Mouse (Mus musculus) intestine, postnatal 0 days (tissue): ENCODE results near the gene Nr6a1. TPM values are rescaled to one million over a fixed set of nuclear protein-coding genes. Genes with fewer than 3 reads are reported as not detected.

Experiments
- ATAC-seq: fragments of 200-750 bp; cut with Nextera tagmentation; 2 replicates; pipeline ENCODE4 v1.8.0; 2017; ENCODE audit warnings: mild to moderate bottlenecking, moderate TSS enrichment, moderate library complexity
- H3K27ac ChIP-seq: fragments of 300-500 bp; sonication (generic); 2 replicates; pipeline ENCODE4 v1.5.1; 2014; ENCODE audit warnings: mild to moderate bottlenecking, low read depth, low read length, moderate library complexity
- H3K27me3 ChIP-seq: fragments of 300-500 bp; sonication (generic); replicated peaks from 2 replicates; pipeline ENCODE4 v1.6.1; 2014; ENCODE audit warnings: low read length, mixed read lengths; ENCODE audit not compliant: control insufficient read depth, insufficient read depth
- H3K36me3 ChIP-seq: fragments of 300-500 bp; sonication (generic); 2 replicates; pipeline ENCODE4 v1.6.1; 2014; ENCODE audit warnings: mild to moderate bottlenecking, moderate library complexity; ENCODE audit not compliant: control insufficient read depth, insufficient read depth
- H3K4me1 ChIP-seq: fragments of 300-500 bp; sonication (generic); replicated peaks from 2 replicates; pipeline ENCODE4 v1.6.1; 2014; ENCODE audit warnings: antibody characterized with exemption, low read length, mixed read lengths; ENCODE audit not compliant: control insufficient read depth, insufficient read depth
- H3K4me2 ChIP-seq: fragments of 300-500 bp; sonication (generic); replicated peaks from 2 replicates; pipeline ENCODE4 v1.6.1; 2014; ENCODE audit warnings: low read depth, mild to moderate bottlenecking, moderate library complexity
- H3K4me3 ChIP-seq: fragments of 300-500 bp; sonication (generic); 2 replicates; pipeline ENCODE4 v1.5.1; 2014; ENCODE audit warnings: low read depth, low read length
- H3K9ac ChIP-seq: fragments of 300-500 bp; sonication (generic); 2 replicates; pipeline ENCODE4 v1.6.1; 2014; ENCODE audit warnings: mild to moderate bottlenecking, low read depth, low read length
- H3K9me3 ChIP-seq: fragments of 300-500 bp; sonication (generic); 2 replicates; pipeline ENCODE4 v1.6.1; 2016; ENCODE audit warnings: mixed run types; ENCODE audit not compliant: control insufficient read depth
- CTCF ChIP-seq: sonication (generic); IDR thresholded peaks from 2 replicates; pipeline ENCODE4 v1.5.1; 2016; ENCODE audit warnings: low read depth, mild to moderate bottlenecking, control low read depth, antibody characterized with exemption, moderate library complexity
- WGBS: fragments of 180-500 bp; shearing (Covaris S2); extraction: QIAGEN DNeasy Blood & Tissue Kit; methylation state at CpG from one replicate; pipeline ENCODE4 v1.1.7; 2014; 5-methylcytosine and 5-hydroxymethylcytosine counted together
- polyA plus RNA-seq: library from polyadenylated mRNA; unstranded; fragments of >200 nt; fragmentation: Nextera tagmentation; extraction: Ambion mirVana; gene quantifications from 2 replicates; pipeline ENCODE4 v1.2.1, GENCODE M21; 2015

Nr6a1 gene
- polyA plus RNA-seq, 1 experiment from 2014 or later = 1.7 TPM

- 37% methylated on average over 4 of the region's 4 CpGs for whole genome bisulfite sequencing
- ATAC-seq = 0 out of 2 replicates have a peak, but pooled peaks have one; percentile 35
- Histone ChIP-seq H3K27me3 (no peaks in the 10 kb centered on the region), H3K4me1 (no peaks in the 10 kb centered on the region), H3K9ac (no peak overlapping the region), H3K36me3 (no peaks in the 10 kb centered on the region; the same call in 1 of the 2 replicates), H3K4me2 (no peak overlapping the region), H3K4me3 (no peak overlapping the region), H3K9me3 (no peaks in the 10 kb centered on the region), H3K27ac (no peak overlapping the region)
- no peak for TF ChIP-seq CTCF
Measured at GRCm38 (mm10) chr2:38722076-38722475, 205.4 kb downstream of the Nr6a1 start.

DNA sequence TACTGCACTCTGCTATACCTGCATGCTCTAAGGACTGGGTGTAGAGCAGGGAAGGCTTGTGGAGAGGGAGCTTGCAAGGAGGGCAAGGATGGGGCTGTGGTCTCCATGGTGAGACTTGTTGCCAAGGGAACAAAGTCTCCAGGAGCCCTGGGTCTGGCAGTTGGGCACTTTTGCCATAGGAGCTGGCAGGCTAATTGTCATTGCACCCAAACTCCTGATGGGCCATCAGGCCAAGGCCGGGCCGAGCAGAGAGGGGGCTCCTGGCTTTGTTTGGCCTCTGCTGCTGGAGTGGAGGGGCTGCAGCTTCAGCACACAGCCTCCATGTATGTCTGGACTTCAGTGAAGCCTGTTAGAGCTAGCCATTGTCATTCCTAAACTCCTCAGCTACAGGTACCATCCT lies 206.8 kb downstream of the Nr6a1 start:
- 91% methylated on average over 2 of the region's 2 CpGs for WGBS
- ATAC-seq = no peak
- Histone ChIP-seq H3K27me3 (no peaks in the 10 kb centered on the region), H3K9me3 (no peaks in the 10 kb centered on the region), H3K4me1 (no peaks in the 10 kb centered on the region), H3K4me2 (no peak overlapping the region), H3K27ac (no peak overlapping the region), H3K9ac (no peak overlapping the region), H3K4me3 (no peak overlapping the region), H3K36me3 (no peaks in the 10 kb centered on the region; the same call in 1 of the 2 replicates)
- TF ChIP-seq CTCF = no peak

GRCm38 (mm10) chr2:38719354-38719753 lies 208.1 kb downstream of the Nr6a1 start:
- Histone ChIP-seq H3K9me3 (no peaks in the 10 kb centered on the region), H3K36me3 (no peaks in the 10 kb centered on the region), H3K4me1 (no peaks in the 10 kb centered on the region), H3K27ac (no peak overlapping the region), H3K27me3 (peaks cover 4% of the 10 kb centered on the region), H3K9ac (no peak overlapping the region), H3K4me2 (no peak overlapping the region), H3K4me3 (no peak overlapping the region)
- ATAC-seq = no peak
- TF ChIP-seq CTCF = no peak
- WGBS = 50% methylated on average over 6 of the region's 6 CpGs

GRCm38 (mm10) chr2:38718676-38719075 lies 208.8 kb downstream of the Nr6a1 start:
- no peak for TF ChIP-seq CTCF
- H3K9me3 ChIP-seq = no peaks in the 10 kb centered on the region
- no peak overlapping the region for H3K4me2 ChIP-seq
- WGBS = 67% methylated on average over 8 of the region's 8 CpGs
- ATAC-seq = no peak
- no peaks in the 10 kb centered on the region for H3K36me3 ChIP-seq
- no peak overlapping the region for H3K27ac ChIP-seq
- H3K27me3 ChIP-seq = peaks cover 10% of the 10 kb centered on the region
- no peaks in the 10 kb centered on the region for H3K4me1 ChIP-seq
- no peak overlapping the region for H3K4me3 ChIP-seq
- H3K9ac ChIP-seq = no peak overlapping the region

GRCm38 (mm10) chr2:38717436-38717835 lies 210.1 kb downstream of the Nr6a1 start:
- TF ChIP-seq CTCF = no peak
- Histone ChIP-seq H3K9me3 (no peaks in the 10 kb centered on the region), H3K4me3 (no peak overlapping the region), H3K36me3 (no peaks in the 10 kb centered on the region), H3K4me2 (no peak overlapping the region), H3K27me3 (peaks cover 23% of the 10 kb centered on the region), H3K4me1 (no peaks in the 10 kb centered on the region), H3K9ac (no peak overlapping the region), H3K27ac (no peak overlapping the region)
- ATAC-seq = no peak
- 55% methylated on average over 2 of the region's 2 CpGs for WGBS

DNA sequence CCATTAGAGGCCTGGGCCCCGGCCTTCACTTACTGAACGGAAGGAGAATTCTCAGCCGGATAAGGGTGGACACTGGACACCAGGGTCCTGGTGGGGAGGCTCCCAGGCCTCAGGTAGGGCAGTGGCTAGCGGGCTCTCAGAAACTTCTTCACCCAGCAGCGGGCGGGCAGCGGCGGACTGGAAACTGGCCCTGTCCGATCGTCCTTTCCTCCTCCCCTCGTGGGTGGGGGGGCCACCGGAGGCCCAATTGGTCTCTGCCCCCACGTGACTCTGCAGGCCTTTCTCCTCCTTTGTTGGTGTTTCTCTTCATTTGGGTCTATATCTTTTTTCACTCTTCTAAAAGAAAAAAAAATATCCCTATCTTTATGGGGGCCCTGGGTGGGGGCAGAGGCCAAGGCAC lies 213.2 kb downstream of the Nr6a1 start, which contains the start of gene Nr5a1:
Gene Nr5a1, minus strand, starts transcription at position 219 of the 400 bp plus-strand sequence.
- TF ChIP-seq CTCF = no peak
- H3K9ac ChIP-seq = no peak within 1 kb of the TSS
- 91% methylated on average over 13 of the region's 13 CpGs for WGBS
- no peak within 1 kb of the TSS for H3K4me3 ChIP-seq
- ATAC-seq = no peak
- H3K4me1 ChIP-seq = no peaks in the 10 kb centered on the region
- no peaks in the 10 kb centered on the region for H3K9me3 ChIP-seq
- H3K27ac ChIP-seq = no peak within 1 kb of the TSS
- H3K36me3 ChIP-seq = no peaks in the 10 kb centered on the region
- no peak within 1 kb of the TSS for H3K4me2 ChIP-seq
- peaks cover 54% of the 10 kb centered on the region for H3K27me3 ChIP-seq

- H3K9me3 ChIP-seq = no peaks in the 10 kb centered on the region
- H3K27ac ChIP-seq = no peak overlapping the region
- H3K9ac ChIP-seq = no peak overlapping the region
- 75% methylated on average over 3 of the region's 3 CpGs for WGBS
- H3K36me3 ChIP-seq = no peaks in the 10 kb centered on the region
- H3K27me3 ChIP-seq = peaks cover 60% of the 10 kb centered on the region
- no peak for ATAC-seq
- no peaks in the 10 kb centered on the region for H3K4me1 ChIP-seq
- no peak overlapping the region for H3K4me3 ChIP-seq
- no peak for TF ChIP-seq CTCF
- no peak overlapping the region for H3K4me2 ChIP-seq
Measured at GRCm38 (mm10) chr2:38713596-38713995, 213.9 kb downstream of the Nr6a1 start.
